Mouse (Mus musculus) midbrain, embryonic 12.5 days (tissue): ENCODE results near the gene Arhgap28. TPM values are rescaled to one million over a fixed set of nuclear protein-coding genes. Genes with fewer than 3 reads are reported as not detected.
"Not testable (repeated sequence)": the region's sequence is repeated elsewhere in the genome, so short reads cannot be mapped to it uniquely, and the experiment has no call there.

Source experiments
- ATAC-seq: fragments of 200-750 bp; cut with Nextera tagmentation; 2 replicates; pipeline ENCODE4 v1.8.0; 2017; ENCODE audit warnings: low read depth, moderate TSS enrichment, moderate library complexity; ENCODE audit not compliant: low FRiP score
- H3K27ac ChIP-seq: fragments of 300-500 bp; sonication (generic); replicated peaks from 2 replicates; pipeline ENCODE4 v1.5.1; 2016; ENCODE audit warnings: mild to moderate bottlenecking
- H3K27me3 ChIP-seq: fragments of 300-500 bp; sonication (generic); 2 replicates; pipeline ENCODE4 v1.6.1; 2016; ENCODE audit warnings: mild to moderate bottlenecking
- H3K36me3 ChIP-seq: fragments of 300-500 bp; sonication (generic); 2 replicates; pipeline ENCODE4 v1.6.1; 2016
- H3K4me1 ChIP-seq: fragments of 300-500 bp; sonication (generic); 2 replicates; pipeline ENCODE4 v1.6.1; 2016
- H3K4me2 ChIP-seq: fragments of 300-500 bp; sonication (generic); replicated peaks from 2 replicates; pipeline ENCODE4 v1.6.1; 2016; ENCODE audit warnings: mild to moderate bottlenecking, moderate library complexity
- H3K4me3 ChIP-seq: fragments of 300-500 bp; sonication (generic); 2 replicates; pipeline ENCODE4 v1.5.1; 2016; ENCODE audit warnings: mild to moderate bottlenecking
- H3K9ac ChIP-seq: fragments of 300-500 bp; sonication (generic); replicated peaks from 2 replicates; pipeline ENCODE4 v1.6.1; 2016; ENCODE audit warnings: mild to moderate bottlenecking, moderate library complexity
- H3K9me3 ChIP-seq: fragments of 300-500 bp; sonication (generic); 2 replicates; pipeline ENCODE4 v1.6.1; 2016; ENCODE audit warnings: mild to moderate bottlenecking
- WGBS: fragments of 180-500 bp; shearing (Covaris S2); methylation state at CpG from one replicate; pipeline ENCODE4 v1.1.7; 2016; 5-methylcytosine and 5-hydroxymethylcytosine counted together
- polyA plus RNA-seq: library from polyadenylated mRNA; unstranded; fragments of >200 nt; fragmentation: Nextera tagmentation; extraction: Ambion mirVana; gene quantifications from 2 replicates; pipeline ENCODE4 v1.2.1, GENCODE M21; 2016

Gene Arhgap28
- polyA plus RNA-seq, 1 experiment from 2014 or later = 21.2 TPM

DNA sequence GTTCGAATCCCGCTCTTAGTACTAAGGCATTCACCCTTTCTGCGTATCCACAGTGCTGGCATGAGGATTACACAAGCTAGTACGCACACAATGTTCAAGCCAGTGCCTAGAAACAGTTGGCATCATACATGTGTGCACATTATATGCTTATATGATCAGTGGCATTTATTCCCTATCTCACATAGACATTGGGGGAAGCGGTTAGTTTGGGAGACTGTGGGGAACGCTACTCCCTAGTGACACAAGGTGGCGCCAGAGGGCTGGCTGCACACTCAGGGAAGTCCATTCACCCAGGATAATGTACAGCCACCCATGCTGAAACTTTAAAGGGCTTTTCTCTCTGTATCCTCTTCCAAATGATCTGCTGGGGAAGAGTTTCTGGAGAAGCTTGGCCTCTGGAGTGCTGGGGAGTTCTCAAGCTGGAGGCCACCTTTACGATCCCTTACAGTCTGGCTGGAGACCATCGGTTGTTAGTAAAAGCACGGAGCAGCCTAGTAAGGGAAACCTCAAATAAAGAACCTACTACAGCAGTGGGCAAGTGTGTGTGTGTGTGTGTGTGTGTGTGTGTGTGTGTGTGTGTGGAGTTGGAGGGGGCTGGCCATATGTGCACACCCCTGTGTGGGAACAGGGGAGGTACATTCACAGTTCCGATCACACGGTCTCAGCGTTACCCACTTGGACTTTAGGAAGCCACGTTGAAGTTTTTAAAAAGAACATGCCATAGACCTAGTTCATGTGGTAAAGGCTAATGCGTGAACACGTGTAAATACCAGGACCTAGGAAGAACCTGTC, 142.0 kb downstream of the Arhgap28 start:
- H3K27me3 ChIP-seq = no peaks in the 10 kb centered on the region
- H3K4me1 ChIP-seq = no peaks in the 10 kb centered on the region
- no peak overlapping the region for H3K27ac ChIP-seq
- H3K9me3 ChIP-seq = no peaks in the 10 kb centered on the region
- 81% methylated on average over 16 of the region's 16 CpGs for WGBS
- peaks cover 3% of the 10 kb centered on the region; the same call in 1 of the 2 replicates for H3K36me3 ChIP-seq
- peak; percentile 68 for ATAC-seq
- no peak overlapping the region for H3K4me3 ChIP-seq
- no peak overlapping the region for H3K4me2 ChIP-seq
- H3K9ac ChIP-seq = no peak overlapping the region

- Histone ChIP-seq H3K36me3 (peaks cover 3% of the 10 kb centered on the region; the same call in 1 of the 2 replicates), H3K27me3 (no peaks in the 10 kb centered on the region), H3K27ac (no peak overlapping the region), H3K4me2 (no peak overlapping the region), H3K9me3 (no peaks in the 10 kb centered on the region), H3K4me1 (no peaks in the 10 kb centered on the region), H3K9ac (no peak overlapping the region), H3K4me3 (no peak overlapping the region)
- WGBS = 91% methylated on average over 10 of the region's 10 CpGs
- no peak for ATAC-seq
Measured at GRCm38 (mm10) chr17:67861080-67861630, 142.8 kb downstream of the Arhgap28 start.

DNA sequence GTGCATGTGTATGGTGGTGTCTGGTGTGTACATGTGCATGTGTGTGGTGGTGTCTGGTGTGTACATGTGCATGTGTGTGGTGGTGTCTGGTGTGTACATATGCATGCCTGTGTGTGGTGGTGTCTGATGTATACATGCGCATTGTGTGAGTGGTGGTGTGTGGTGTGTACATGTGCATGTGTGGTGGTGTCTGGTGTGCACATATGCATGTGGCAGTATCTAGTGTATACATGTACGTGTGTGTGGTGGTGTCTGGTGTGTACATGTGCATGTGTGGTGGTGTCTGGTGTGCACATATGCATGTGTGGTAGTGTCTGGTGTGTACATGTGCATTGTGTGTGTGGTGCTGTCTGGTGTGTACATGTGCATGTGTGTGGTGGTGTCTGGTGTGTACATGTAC, 162.4 kb downstream of the Arhgap28 start:
- not testable (repeated sequence) for ATAC-seq

DNA sequence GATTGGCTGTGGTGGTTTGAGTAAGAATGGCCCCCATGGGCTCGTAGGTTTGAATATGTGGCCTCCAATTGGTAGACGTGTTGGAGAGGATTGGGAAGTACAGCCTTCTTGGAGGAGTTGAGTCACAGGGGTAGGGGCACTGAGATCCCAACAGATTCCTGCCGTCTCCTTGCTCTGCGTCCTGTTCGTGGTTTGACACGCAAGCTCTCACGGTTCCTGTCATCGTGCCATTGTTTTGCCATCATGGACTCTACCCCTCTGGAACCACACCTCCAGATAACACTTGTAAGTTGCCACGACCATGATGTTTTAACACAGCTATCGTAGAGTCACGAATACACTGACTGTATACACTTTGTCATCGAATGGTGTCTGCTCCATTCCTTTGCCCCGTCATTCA, 165.0 kb downstream of the Arhgap28 start:
- H3K4me3 ChIP-seq = no peak overlapping the region
- no peaks in the 10 kb centered on the region for H3K9me3 ChIP-seq
- H3K36me3 ChIP-seq = no peaks in the 10 kb centered on the region
- no peak overlapping the region for H3K27ac ChIP-seq
- no peak overlapping the region for H3K9ac ChIP-seq
- ATAC-seq = no peak
- H3K4me1 ChIP-seq = no peaks in the 10 kb centered on the region
- H3K27me3 ChIP-seq = no peaks in the 10 kb centered on the region
- 90% methylated on average over 13 of the region's 13 CpGs for WGBS
- H3K4me2 ChIP-seq = no peak overlapping the region

More for the DNA sequence above, 162.4 kb downstream of the Arhgap28 start:
- H3K4me2 ChIP-seq, H3K27me3 ChIP-seq, H3K9me3 ChIP-seq, H3K27ac ChIP-seq, H3K4me3 ChIP-seq, H3K9ac ChIP-seq, H3K36me3 ChIP-seq, H3K4me1 ChIP-seq: not testable (repeated sequence)
- WGBS = 93% methylated on average over 2 of the region's 2 CpGs

- 62% methylated on average over 17 of the region's 17 CpGs for WGBS
- Histone ChIP-seq H3K4me2 (no peak overlapping the region), H3K27ac (no peak overlapping the region), H3K4me3 (no peak overlapping the region), H3K9me3 (no peaks in the 10 kb centered on the region), H3K27me3 (no peaks in the 10 kb centered on the region), H3K36me3 (no peaks in the 10 kb centered on the region), H3K9ac (no peak overlapping the region), H3K4me1 (no peaks in the 10 kb centered on the region)
- peak; percentile 30; the same call in 1 of the 2 replicates for ATAC-seq
Measured at GRCm38 (mm10) chr17:67837351-67838090, 166.4 kb downstream of the Arhgap28 start.

DNA sequence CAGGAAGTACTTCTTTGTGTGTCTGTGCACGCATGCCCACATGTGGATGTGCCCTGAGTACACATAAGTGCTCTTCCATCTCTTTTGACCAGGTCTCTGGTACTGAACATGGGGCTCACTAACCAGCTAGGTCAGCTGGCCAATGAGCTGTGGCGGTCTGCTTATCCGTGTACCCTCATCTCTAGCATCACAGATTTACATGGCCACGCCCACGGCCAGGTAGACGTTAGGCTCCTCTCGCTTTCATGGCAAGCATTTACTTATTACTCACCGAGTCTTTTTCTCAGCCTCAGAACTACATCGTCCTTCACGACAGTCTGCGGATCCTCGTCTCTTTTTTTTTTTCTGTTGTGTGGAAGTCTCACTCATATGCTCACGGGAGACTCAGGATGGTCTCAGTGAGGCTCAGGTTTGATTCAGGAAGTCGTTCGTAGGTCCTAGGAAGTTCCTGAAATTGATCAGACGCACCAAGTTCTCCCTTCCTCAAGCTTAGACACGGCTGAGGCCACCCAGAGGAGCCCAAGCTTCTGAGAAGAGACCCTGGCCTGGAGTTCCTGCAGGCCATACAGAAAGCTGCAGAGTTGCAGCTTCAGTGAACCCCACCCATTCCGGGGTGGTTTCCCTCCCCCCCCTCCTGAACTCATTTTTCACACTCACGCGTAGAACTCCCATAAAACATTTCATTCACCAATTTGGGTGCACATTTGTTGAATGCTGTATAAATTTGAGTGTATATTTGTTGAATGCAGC, 167.6 kb downstream of the Arhgap28 start:
- no peak overlapping the region for H3K4me2 ChIP-seq
- H3K9me3 ChIP-seq = no peaks in the 10 kb centered on the region
- H3K36me3 ChIP-seq = no peaks in the 10 kb centered on the region
- WGBS = 92% methylated on average over 20 of the region's 20 CpGs
- H3K27me3 ChIP-seq = no peaks in the 10 kb centered on the region
- H3K9ac ChIP-seq = no peak overlapping the region
- no peaks in the 10 kb centered on the region for H3K4me1 ChIP-seq
- no peak for ATAC-seq
- no peak overlapping the region for H3K4me3 ChIP-seq
- no peak overlapping the region for H3K27ac ChIP-seq

DNA sequence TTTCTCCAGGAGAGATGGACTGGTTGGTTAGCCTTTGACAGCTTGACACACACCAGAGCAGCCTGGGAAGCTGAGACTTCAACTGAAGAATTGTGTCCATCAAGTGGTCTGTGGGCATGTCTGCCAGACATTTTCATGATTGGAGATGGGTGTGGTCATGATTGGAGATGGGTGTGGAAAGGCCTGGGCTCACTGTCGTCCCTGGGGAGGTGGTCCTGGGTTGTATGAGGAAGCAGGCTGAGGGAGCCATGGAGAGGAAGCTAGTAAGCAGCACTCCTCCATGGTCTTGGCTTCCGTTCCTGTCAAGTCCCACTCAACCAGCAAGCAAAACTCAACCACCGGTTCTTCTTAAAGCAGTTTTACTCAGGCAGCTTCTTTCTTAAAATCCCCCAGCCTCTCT, 176.5 kb downstream of the Arhgap28 start:
- H3K9ac ChIP-seq = no peak overlapping the region
- WGBS = 86% methylated on average over 3 of the region's 3 CpGs
- ATAC-seq = no peak
- H3K4me3 ChIP-seq = no peak overlapping the region
- H3K27me3 ChIP-seq = no peaks in the 10 kb centered on the region
- no peak overlapping the region for H3K4me2 ChIP-seq
- no peak overlapping the region for H3K27ac ChIP-seq
- no peaks in the 10 kb centered on the region for H3K4me1 ChIP-seq
- peaks cover 7% of the 10 kb centered on the region; the same call in 1 of the 2 replicates for H3K36me3 ChIP-seq
- no peaks in the 10 kb centered on the region for H3K9me3 ChIP-seq

GRCm38 (mm10) chr17:67816916-67817315, 187.0 kb downstream of the Arhgap28 start:
- no peaks in the 10 kb centered on the region for H3K4me1 ChIP-seq
- no peak overlapping the region for H3K4me3 ChIP-seq
- no peak overlapping the region for H3K27ac ChIP-seq
- H3K9ac ChIP-seq = no peak overlapping the region
- WGBS = 96% methylated on average over 10 of the region's 10 CpGs
- no peaks in the 10 kb centered on the region for H3K27me3 ChIP-seq
- ATAC-seq = no peak
- no peak overlapping the region for H3K4me2 ChIP-seq
- no peaks in the 10 kb centered on the region for H3K9me3 ChIP-seq
- peaks cover 61% of the 10 kb centered on the region for H3K36me3 ChIP-seq

GRCm38 (mm10) chr17:67815720-67816119, 188.2 kb downstream of the Arhgap28 start:
- Histone ChIP-seq H3K4me2 (no peak overlapping the region), H3K4me3 (no peak overlapping the region), H3K9me3 (no peaks in the 10 kb centered on the region), H3K27me3 (no peaks in the 10 kb centered on the region), H3K36me3 (peaks cover 72% of the 10 kb centered on the region), H3K9ac (no peak overlapping the region), H3K27ac (no peak overlapping the region), H3K4me1 (no peaks in the 10 kb centered on the region)
- 96% methylated on average over 11 of the region's 11 CpGs for WGBS
- no peak for ATAC-seq

- no peaks in the 10 kb centered on the region for H3K4me1 ChIP-seq
- no peak overlapping the region for H3K4me2 ChIP-seq
- H3K27me3 ChIP-seq = no peaks in the 10 kb centered on the region
- no peak overlapping the region for H3K27ac ChIP-seq
- peaks cover 84% of the 10 kb centered on the region for H3K36me3 ChIP-seq
- no peak overlapping the region for H3K9ac ChIP-seq
- H3K9me3 ChIP-seq = no peaks in the 10 kb centered on the region
- WGBS = 94% methylated on average over 6 of the region's 6 CpGs
- ATAC-seq = no peak
- H3K4me3 ChIP-seq = no peak overlapping the region
Measured at GRCm38 (mm10) chr17:67813666-67814065, 190.3 kb downstream of the Arhgap28 start.

- H3K36me3 ChIP-seq = peaks cover 80% of the 10 kb centered on the region
- 93% methylated on average over 16 of the region's 16 CpGs for WGBS
- H3K4me3 ChIP-seq = no peak overlapping the region
- no peak overlapping the region for H3K27ac ChIP-seq
- no peak for ATAC-seq
- H3K27me3 ChIP-seq = no peaks in the 10 kb centered on the region
- no peak overlapping the region for H3K4me2 ChIP-seq
- no peak overlapping the region for H3K9ac ChIP-seq
- no peaks in the 10 kb centered on the region for H3K4me1 ChIP-seq
- H3K9me3 ChIP-seq = no peaks in the 10 kb centered on the region
Measured at GRCm38 (mm10) chr17:67809171-67809570, 194.7 kb downstream of the Arhgap28 start.
